Comparison of ENCODE assay signal across 12 mouse cellular contexts in the genomic region with DNA sequence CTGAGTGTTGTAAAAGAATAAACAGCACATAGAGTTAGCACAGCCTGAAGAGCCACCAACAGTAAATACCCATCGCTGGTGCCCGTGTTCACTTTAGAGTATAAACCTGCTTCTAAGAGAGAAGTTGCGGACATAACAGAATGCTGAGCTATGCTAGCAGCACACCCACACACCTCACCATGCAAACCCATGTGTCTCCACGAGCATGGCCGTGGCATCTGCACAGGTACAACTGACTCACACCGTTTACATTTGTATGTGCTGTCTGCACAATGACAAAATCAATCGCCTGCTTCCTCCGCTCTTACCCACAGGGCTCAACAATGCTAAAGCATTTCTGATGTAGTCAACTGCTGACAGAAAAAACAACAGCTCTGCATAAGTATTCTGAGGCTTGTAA.
"Had no signal": no experiment of that assay in that cellular context is flagged by ENCODE, and none has a peak within 500 bp of the region (broad histone marks: within the 10 kb centered on the region; RNA-seq: fewer than 3 reads in every experiment).

No protein-coding gene starts in this region.

- DNase-seq: kidney, adult 11 months; kidney, adult 8-10 months; kidney, postnatal 10 days; kidney, postnatal 36 days; layer of hippocampus, postnatal 36 days; liver, embryonic 13.5 days; lung, adult 2 months; lung, postnatal 14 days; lung, postnatal 4 days; midbrain, embryonic 14.5 days; thymus, adult 18-20 months; thymus, postnatal 4 days had no signal
